Mouse (Mus musculus) megakaryocyte, embryonic 14.5 days (primary cell): ENCODE data around the gene Fkbp8. TPM values are rescaled to one million over a fixed set of nuclear protein-coding genes. Genes with fewer than 3 reads are reported as not detected.
"Not testable (repeated sequence)": the region's sequence is repeated elsewhere in the genome, so short reads cannot be mapped to it uniquely, and the experiment has no call there.

Source experiments
- H3K27me3 ChIP-seq: replicated peaks from 2 replicates; pipeline ENCODE3; 2012; ENCODE audit warnings: inconsistent platforms
- H3K36me3 ChIP-seq: replicated peaks from 2 replicates; pipeline ENCODE3; 2012; ENCODE audit warnings: low read length, inconsistent platforms, mixed read lengths
- H3K4me1 ChIP-seq: 2 replicates; pipeline ENCODE4 v1.6.1; 2012; ENCODE audit warnings: inconsistent platforms
- H3K4me3 ChIP-seq: replicated peaks from 2 replicates; pipeline ENCODE3; 2012; ENCODE audit warnings: moderate library complexity, mild to moderate bottlenecking, inconsistent platforms
- H3K9me3 ChIP-seq: 2 replicates; pipeline ENCODE4 v1.6.1; 2012; ENCODE audit warnings: inconsistent platforms
- FLI1 ChIP-seq: IDR thresholded peaks from 2 replicates; pipeline ENCODE4 v1.6.1; 2012; ENCODE audit warnings: low read length, inconsistent platforms, mixed read lengths
- GATA1 ChIP-seq: IDR thresholded peaks from 3 replicates; pipeline ENCODE4 v1.6.1; 2012; ENCODE audit warnings: mixed read lengths, low read length, inconsistent platforms, borderline replicate concordance
- polyA plus RNA-seq: library from polyadenylated mRNA; stranded (reverse); fragments of >175 nt; gene quantifications from 2 replicates; pipeline ENCODE4 v1.2.3, GENCODE M21; 2012; ENCODE audit warnings: low replicate concordance; ENCODE audit not compliant: insufficient read depth

Gene Fkbp8
- polyA plus RNA-seq, 1 experiment, result 3,667 TPM

DNA sequence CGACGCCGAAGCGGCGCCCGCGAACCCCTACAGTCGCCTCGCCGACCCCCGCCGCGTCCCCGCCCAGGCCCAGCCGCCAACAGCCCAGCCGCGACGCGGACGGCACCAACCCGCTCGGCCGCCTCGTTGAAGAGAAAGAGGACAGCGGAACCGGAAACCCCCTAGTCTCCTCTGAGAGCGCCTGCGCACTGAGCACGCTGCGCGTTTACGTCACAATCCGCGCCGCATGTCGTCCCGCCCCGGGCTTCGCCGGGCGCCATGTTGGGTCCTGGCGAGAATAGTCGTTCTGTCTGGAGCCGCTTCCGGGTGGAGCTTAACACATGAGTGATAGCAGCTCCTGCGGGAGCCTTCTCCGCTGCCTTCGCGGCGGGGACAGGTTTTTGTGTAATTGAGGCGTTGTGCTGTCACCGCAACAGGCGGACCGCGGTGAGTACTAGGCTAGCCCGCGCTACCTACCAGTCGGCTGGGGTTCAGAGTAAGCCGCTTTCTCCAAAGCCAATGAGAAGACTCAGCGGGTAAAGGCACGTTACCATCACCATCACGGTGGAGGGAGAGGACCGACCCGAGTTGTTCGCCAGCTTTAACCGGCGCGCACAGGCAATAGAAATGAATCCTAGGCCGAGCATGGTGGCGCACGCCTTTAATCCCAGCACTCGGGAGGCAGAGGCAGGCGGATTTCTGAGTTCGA, 17.2 kb upstream of the Fkbp8 start, which contains the start of gene Uba52:
Uba52 (minus strand) TSS at position 574 of the 688 bp plus-strand sequence.
- Histone ChIP-seq H3K4me1 (peaks cover 80% of the 10 kb centered on the region), H3K9me3 (no peaks in the 10 kb centered on the region), H3K27me3 (no peaks in the 10 kb centered on the region), H3K36me3 (peaks cover 56% of the 10 kb centered on the region), H3K4me3 (peak within 1 kb of the TSS; percentile 97)
- no peak for TF ChIP-seq FLI1
- TF ChIP-seq GATA1, result no peak

- Histone ChIP-seq H3K4me1 (peaks cover 74% of the 10 kb centered on the region), H3K36me3 (peaks cover 64% of the 10 kb centered on the region), H3K4me3 (peak overlapping the region; percentile 87)
- not testable (repeated sequence) for H3K27me3 ChIP-seq, H3K9me3 ChIP-seq
Observed at GRCm38 (mm10) chr8:70511174-70511573, 16.4 kb upstream of the Fkbp8 start.

DNA sequence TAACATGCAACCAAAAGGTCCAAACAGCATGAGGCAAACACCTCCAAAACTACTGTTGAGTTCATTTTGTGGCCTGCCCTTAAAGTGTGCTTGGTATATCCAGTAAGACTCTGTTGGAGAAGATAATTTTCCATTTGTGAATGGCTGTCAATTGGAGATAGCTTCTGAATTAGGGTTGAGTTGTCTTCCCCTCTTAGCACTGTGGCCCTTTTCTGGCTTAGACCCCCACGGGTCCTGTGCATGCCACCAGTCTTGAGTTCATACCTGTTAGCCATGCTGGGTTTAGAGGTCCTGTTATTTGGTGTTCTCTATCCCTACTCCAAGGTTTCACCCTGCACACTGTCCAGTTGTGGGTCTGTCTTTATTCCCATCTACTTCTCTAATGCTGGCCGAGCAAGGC, 15.8 kb upstream of the Fkbp8 start:
- Histone ChIP-seq H3K27me3 (no peaks in the 10 kb centered on the region), H3K9me3 (no peaks in the 10 kb centered on the region), H3K4me3 (peak overlapping the region; percentile 83), H3K36me3 (peaks cover 70% of the 10 kb centered on the region), H3K4me1 (peaks cover 75% of the 10 kb centered on the region)
- TF ChIP-seq GATA1, result no peak
- TF ChIP-seq FLI1, result no peak

GRCm38 (mm10) chr8:70512253-70512903, 15.1 kb upstream of the Fkbp8 start:
- Histone ChIP-seq H3K4me1 (peaks cover 69% of the 10 kb centered on the region), H3K36me3 (peaks cover 71% of the 10 kb centered on the region)

DNA sequence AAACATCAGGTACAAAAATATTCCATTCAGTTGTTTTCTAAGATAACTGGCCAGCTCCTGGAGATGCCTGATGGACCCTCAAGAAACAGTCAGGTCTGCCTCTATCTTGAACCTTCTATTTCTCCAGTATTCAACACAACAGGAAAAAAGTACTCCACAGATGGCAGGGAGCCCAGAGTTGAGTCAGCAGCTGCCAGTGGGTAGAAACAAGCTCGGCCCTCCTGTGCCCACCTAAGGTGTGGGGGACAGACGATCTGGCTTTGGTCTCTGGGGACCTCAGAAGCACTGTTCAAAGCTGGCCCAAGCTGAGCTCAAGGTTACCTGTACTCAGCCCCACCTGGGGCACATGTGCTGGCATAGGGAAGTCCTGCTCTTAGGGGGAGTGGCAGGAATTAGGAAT, 14.1 kb upstream of the Fkbp8 start:
- Histone ChIP-seq H3K4me3 (no peak overlapping the region), H3K4me1 (peaks cover 62% of the 10 kb centered on the region), H3K36me3 (peaks cover 72% of the 10 kb centered on the region), H3K9me3 (no peaks in the 10 kb centered on the region), H3K27me3 (no peaks in the 10 kb centered on the region)
- TF ChIP-seq FLI1 (no peak), GATA1 (no peak)

More at GRCm38 (mm10) chr8:70512253-70512903, 15.1 kb upstream of the Fkbp8 start:
- Histone ChIP-seq H3K9me3 (no peaks in the 10 kb centered on the region), H3K27me3 (no peaks in the 10 kb centered on the region), H3K4me3 (peak overlapping the region; percentile 78)
- TF ChIP-seq FLI1 (no peak), GATA1 (no peak)

- Histone ChIP-seq H3K36me3 (peaks cover 74% of the 10 kb centered on the region), H3K9me3 (no peaks in the 10 kb centered on the region), H3K4me1 (peaks cover 57% of the 10 kb centered on the region), H3K27me3 (no peaks in the 10 kb centered on the region), H3K4me3 (no peak overlapping the region)
- TF ChIP-seq GATA1 (no peak), FLI1 (no peak)
Observed at GRCm38 (mm10) chr8:70517940-70518643, 9.4 kb upstream of the Fkbp8 start.

DNA sequence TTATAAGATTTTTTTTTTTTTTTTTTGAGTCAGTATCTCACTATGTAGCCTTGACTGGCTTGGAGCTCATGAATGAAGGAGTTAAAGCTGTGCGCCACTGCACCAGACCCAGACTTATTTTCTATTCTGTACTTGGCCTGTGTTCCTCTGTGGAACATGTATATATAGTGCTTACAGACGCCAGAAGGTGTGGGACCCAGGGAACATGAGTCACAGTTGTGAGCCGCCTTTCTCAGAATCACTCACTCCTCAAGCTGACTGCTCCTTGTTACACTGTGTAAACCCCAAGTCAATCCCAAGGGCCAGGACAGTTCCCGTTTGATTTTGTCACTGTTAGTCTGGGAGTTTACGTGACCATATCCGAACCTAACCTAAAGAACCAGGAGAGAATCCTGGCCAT, 8.5 kb upstream of the Fkbp8 start:
- Histone ChIP-seq H3K27me3 (no peaks in the 10 kb centered on the region), H3K4me1 (peaks cover 55% of the 10 kb centered on the region), H3K4me3 (no peak overlapping the region), H3K9me3 (no peaks in the 10 kb centered on the region), H3K36me3 (peaks cover 64% of the 10 kb centered on the region)
- TF ChIP-seq GATA1 (no peak), FLI1 (no peak)

DNA sequence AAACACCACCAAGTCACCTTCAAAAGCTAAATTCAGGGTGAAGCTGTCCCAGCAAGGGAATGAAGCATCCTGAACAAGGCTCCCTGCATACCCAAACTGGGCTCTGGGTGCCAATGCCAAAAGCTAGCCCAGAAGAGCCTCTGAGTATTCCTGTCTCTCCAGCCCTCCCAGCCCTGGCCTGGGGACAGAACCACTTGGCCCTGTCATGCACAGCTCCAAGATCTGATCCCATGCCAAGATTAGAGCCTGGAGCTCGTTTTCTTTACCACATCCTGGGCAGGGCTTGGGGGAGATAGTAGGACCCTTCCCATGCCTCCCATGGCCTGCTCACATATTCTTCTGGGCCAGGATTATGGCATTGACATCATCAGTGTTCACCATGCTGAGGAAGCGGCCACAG, 7.9 kb upstream of the Fkbp8 start:
- H3K9me3 ChIP-seq, result no peaks in the 10 kb centered on the region
- H3K4me1 ChIP-seq, result peaks cover 50% of the 10 kb centered on the region
- H3K27me3 ChIP-seq, result no peaks in the 10 kb centered on the region
- H3K4me3 ChIP-seq, result no peak overlapping the region
- no peak for TF ChIP-seq GATA1
- no peak for TF ChIP-seq FLI1
- H3K36me3 ChIP-seq, result peaks cover 59% of the 10 kb centered on the region

DNA sequence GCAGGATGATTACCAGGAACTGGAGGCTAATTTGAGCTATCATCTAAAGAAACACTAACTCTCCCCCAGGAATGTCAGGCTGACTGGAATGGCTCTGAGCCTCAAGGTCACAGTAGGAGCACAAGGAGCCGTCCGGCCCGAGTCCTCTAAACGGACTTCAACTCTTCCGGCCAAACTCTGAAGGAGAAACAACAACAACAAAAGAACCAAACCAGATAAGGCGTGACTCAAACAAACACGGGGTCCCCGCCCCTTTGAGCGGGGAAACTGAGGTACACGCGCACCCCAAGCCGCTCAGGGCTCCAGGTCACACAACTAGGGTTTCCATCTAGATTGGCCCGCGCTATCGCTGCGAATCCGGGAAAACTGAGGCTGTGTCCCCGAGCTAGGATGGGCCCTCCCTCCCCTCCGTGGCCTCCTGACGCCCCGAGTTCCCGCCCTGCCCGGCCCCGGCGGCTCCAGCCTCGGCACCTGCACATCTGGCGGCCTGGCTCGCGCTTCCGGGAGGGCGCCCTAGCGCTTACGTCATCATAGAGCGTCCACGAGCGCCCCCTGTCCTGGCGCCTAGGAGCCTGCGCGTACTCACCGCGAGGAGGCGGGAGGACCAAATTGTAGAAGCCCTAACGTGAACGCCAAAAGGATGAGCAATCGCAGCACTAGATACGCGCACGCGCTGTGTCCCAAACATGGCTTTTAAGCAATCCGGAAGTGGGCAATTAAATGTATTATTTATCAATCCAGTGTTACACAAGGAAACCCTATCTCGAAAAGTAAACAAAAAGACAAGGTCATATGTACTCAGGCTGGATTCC, 4.7 kb upstream of the Fkbp8 start:
- H3K27me3 ChIP-seq, result no peaks in the 10 kb centered on the region
- peaks cover 30% of the 10 kb centered on the region for H3K36me3 ChIP-seq
- H3K4me1 ChIP-seq, result peaks cover 50% of the 10 kb centered on the region
- TF ChIP-seq FLI1 (no peak), GATA1 (no peak)
- no peaks in the 10 kb centered on the region for H3K9me3 ChIP-seq
- peak overlapping the region; percentile 96 for H3K4me3 ChIP-seq
